Mouse (Mus musculus): ENCODE data around the gene Cdh23.

Gene Cdh23

GRCm38 (mm10) chr10:60347768-60348610, 348.3 kb downstream of the Cdh23 start:
- Histone ChIP-seq H3K27me3 (ENCODE audit: control insufficient read depth, insufficient read depth, low read length, poor library complexity, severe bottlenecking) (no peaks in the 10 kb centered on the region), H3K36me3 (ENCODE audit: control insufficient read depth, insufficient read depth, low read length, poor library complexity, severe bottlenecking) (no peaks in the 10 kb centered on the region)
- no peak for DNase-seq (ENCODE audit: low read depth, low spot score)

DNA sequence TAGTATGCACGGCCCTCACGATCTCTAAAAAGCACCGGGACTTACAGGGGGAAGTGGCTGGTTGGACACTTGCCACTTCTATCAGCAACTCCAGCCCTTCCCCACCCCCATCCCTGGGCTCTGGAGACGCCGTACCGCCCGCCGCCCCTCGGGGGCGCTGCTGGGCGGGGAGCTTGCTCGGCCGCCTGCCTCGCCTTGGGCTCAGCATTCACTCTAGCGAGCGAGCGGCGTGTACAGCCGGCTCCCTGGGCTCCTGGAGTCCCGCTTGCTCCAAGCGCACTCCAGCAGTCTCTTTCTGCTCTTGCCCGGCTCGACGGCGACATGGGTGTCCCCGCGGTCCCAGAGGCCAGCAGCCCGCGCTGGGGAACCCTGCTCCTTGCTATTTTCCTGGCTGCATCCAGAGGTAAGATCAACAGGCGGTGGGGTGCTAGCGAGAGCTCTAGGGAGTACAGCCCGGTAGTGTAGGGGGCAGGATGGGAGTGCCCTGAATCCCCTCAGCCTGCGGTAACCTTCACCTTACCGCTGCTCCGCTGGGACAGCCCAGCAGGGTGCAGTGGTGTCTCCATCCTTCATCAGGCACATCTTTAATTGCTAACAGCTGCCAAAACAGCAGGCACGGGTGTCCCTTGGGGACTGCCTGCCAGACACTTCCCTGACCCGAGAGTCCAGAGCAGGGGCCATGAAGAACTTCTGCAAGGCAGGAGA, 349.4 kb downstream of the Cdh23 start, which contains the start of gene Vsir:
TSS of gene Vsir (plus strand) at position 151 of the 705 bp plus-strand sequence.
- peak; percentile 84 for DNase-seq (ENCODE audit: low read depth, low spot score)
- no peaks in the 10 kb centered on the region for H3K36me3 ChIP-seq (ENCODE audit: control insufficient read depth, insufficient read depth, low read length, poor library complexity, severe bottlenecking)
- H3K27me3 ChIP-seq (ENCODE audit: control insufficient read depth, insufficient read depth, low read length, poor library complexity, severe bottlenecking): no peaks in the 10 kb centered on the region

DNA sequence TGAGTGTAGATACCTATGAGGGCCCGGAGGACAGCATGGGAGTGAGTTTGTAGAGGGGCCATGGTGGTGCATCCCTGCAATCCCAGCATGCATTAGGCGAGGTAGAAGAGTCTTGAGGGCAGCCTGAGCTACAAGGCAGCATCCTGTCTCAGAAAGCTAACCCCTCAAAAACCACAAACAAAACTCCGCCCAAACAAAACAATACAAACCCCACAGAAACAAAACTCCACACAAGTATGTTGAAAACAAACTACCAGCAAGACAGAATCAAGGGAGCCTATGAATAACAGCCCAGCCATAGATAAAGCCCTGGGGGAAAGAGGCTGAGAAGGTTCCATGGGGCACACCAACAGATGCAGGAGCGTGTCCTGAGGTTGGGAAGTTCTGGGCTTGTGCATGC, 350.2 kb downstream of the Cdh23 start:
- Histone ChIP-seq H3K27me3 (ENCODE audit: control insufficient read depth, insufficient read depth, low read length, poor library complexity, severe bottlenecking) (no peaks in the 10 kb centered on the region), H3K36me3 (ENCODE audit: control insufficient read depth, insufficient read depth, low read length, poor library complexity, severe bottlenecking) (no peaks in the 10 kb centered on the region)
- no peak for DNase-seq (ENCODE audit: low read depth, low spot score)

DNA sequence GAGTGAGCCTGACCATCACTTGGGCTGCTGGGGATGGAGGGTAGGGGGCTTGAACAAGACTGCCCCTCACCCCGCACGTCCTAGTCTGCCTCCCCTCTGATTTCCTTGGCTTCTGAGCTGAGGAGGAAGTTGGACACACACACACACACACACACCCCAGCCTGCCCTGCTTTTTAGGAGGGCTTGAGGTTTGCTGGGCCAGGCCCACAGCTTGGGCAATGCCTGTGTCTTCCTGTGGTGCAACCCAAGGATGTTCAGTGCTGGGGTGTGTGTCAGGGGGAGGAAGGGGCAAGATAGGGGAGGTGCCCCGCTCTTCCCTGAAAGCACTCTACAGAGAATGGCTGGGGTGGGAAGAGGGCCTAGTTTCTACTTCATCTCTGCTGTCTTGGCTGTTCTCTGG, 352.2 kb downstream of the Cdh23 start:
- Histone ChIP-seq H3K27me3 (ENCODE audit: control insufficient read depth, insufficient read depth, low read length, poor library complexity, severe bottlenecking) (no peaks in the 10 kb centered on the region), H3K36me3 (ENCODE audit: control insufficient read depth, insufficient read depth, low read length, poor library complexity, severe bottlenecking) (no peaks in the 10 kb centered on the region)
- no peak for DNase-seq (ENCODE audit: low read depth, low spot score)

GRCm38 (mm10) chr10:60341528-60341927, 354.8 kb downstream of the Cdh23 start:
- Histone ChIP-seq H3K27me3 (ENCODE audit: control insufficient read depth, insufficient read depth, low read length, poor library complexity, severe bottlenecking) (no peaks in the 10 kb centered on the region), H3K36me3 (ENCODE audit: control insufficient read depth, insufficient read depth, low read length, poor library complexity, severe bottlenecking) (no peaks in the 10 kb centered on the region)
- DNase-seq (ENCODE audit: low read depth, low spot score): peak; percentile 19

DNA sequence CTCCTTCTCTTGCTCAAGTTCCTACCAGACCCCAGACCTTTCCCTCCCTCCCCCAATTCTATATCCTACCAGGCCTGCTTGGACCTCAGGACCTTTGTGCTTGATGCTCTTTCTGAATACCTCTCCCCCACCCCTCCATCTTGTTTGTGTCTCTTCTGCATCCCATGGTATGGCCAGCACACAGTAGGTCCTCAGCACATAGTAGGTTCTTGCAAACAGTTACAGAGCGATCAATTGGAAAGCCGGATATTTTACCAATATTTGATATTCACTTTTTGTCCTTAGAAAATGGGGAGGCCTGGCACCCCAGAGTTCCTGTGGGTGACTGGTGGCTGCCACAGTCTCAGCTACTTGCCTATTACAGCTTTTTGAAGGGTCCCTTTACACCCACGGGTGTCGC, 361.3 kb downstream of the Cdh23 start:
- H3K27me3 ChIP-seq (ENCODE audit: control insufficient read depth, insufficient read depth, low read length, poor library complexity, severe bottlenecking): no peaks in the 10 kb centered on the region
- H3K36me3 ChIP-seq (ENCODE audit: control insufficient read depth, insufficient read depth, low read length, poor library complexity, severe bottlenecking): no peaks in the 10 kb centered on the region
- no peak for DNase-seq (ENCODE audit: low read depth, low spot score)

- no peaks in the 10 kb centered on the region for H3K27me3 ChIP-seq (ENCODE audit: control insufficient read depth, insufficient read depth, low read length, poor library complexity, severe bottlenecking)
- no peak for DNase-seq (ENCODE audit: low read depth, low spot score)
- no peaks in the 10 kb centered on the region for H3K36me3 ChIP-seq (ENCODE audit: control insufficient read depth, insufficient read depth, low read length, poor library complexity, severe bottlenecking)
Observed at GRCm38 (mm10) chr10:60334583-60334982, 361.7 kb downstream of the Cdh23 start.

DNA sequence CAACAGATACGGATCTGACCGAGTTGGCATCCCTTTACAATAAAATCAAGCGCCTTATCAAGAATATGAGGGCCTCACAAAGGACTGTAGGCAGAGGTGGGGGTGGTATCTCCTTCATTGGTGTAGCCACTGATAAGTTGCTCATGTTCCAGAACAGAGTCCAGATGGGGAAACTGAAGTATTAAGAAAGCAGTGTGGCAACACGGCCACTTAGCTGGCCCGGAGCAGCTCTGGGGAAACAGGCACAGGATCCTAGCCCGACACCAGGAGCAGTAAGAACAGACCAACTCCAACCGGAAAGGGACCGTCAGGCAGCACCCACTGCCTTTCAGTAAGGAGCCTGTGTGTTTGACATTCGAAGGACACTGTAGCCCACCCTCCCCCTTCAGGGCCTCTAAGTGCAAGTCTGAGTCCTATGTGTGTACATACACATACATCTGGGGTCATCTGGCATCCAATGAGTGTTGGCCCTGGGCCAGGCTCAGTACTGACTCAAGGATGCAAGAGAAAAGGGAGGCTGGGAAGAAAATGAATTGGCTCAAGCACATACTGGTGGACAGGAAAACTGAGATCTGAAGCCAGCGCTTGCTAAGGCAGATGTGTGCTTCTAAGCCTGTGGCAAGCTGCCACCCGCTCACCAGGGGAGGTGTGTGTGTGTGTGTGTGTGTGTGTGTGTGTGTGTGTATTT, 367.2 kb downstream of the Cdh23 start:
- no peaks in the 10 kb centered on the region for H3K36me3 ChIP-seq (ENCODE audit: control insufficient read depth, insufficient read depth, low read length, poor library complexity, severe bottlenecking)
- no peaks in the 10 kb centered on the region for H3K27me3 ChIP-seq (ENCODE audit: control insufficient read depth, insufficient read depth, low read length, poor library complexity, severe bottlenecking)
- DNase-seq (ENCODE audit: low read depth, low spot score): no peak

DNA sequence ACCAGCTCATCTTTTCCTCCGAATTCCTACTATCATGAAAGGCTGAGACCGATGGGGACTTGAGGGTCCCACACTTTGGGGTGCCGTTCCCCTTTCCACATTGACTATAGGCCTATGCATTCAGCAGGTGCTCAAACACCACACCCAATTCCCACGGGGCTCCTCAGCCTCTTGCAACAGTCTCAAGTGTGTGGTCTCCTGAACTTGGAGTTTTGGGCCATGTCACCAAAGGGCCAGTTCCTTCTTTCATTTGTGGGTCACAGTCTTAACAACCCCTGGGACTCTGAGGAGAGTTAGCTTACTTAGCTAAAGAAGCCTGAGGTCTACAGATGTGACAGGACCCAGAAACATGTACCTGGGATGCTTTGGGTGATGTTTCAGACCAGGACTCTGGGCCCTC, 380.1 kb downstream of the Cdh23 start:
- no peaks in the 10 kb centered on the region for H3K36me3 ChIP-seq (ENCODE audit: control insufficient read depth, insufficient read depth, low read length, poor library complexity, severe bottlenecking)
- DNase-seq (ENCODE audit: low read depth, low spot score): peak; percentile 29
- no peaks in the 10 kb centered on the region for H3K27me3 ChIP-seq (ENCODE audit: control insufficient read depth, insufficient read depth, low read length, poor library complexity, severe bottlenecking)

- Histone ChIP-seq H3K36me3 (ENCODE audit: control insufficient read depth, insufficient read depth, low read length, poor library complexity, severe bottlenecking) (no peaks in the 10 kb centered on the region), H3K27me3 (ENCODE audit: control insufficient read depth, insufficient read depth, low read length, poor library complexity, severe bottlenecking) (no peaks in the 10 kb centered on the region)
Observed at GRCm38 (mm10) chr10:60313606-60314005, 382.7 kb downstream of the Cdh23 start.

GRCm38 (mm10) chr10:60310629-60311028, 385.7 kb downstream of the Cdh23 start:
- no peak for DNase-seq (ENCODE audit: low read depth, low spot score)
- Histone ChIP-seq H3K36me3 (ENCODE audit: control insufficient read depth, insufficient read depth, low read length, poor library complexity, severe bottlenecking) (no peaks in the 10 kb centered on the region), H3K27me3 (ENCODE audit: control insufficient read depth, insufficient read depth, low read length, poor library complexity, severe bottlenecking) (no peaks in the 10 kb centered on the region)

More at GRCm38 (mm10) chr10:60313606-60314005, 382.7 kb downstream of the Cdh23 start:
- DNase-seq (ENCODE audit: low read depth, low spot score): no peak

- DNase-seq (ENCODE audit: low read depth, low spot score): peak; percentile 89
- Histone ChIP-seq H3K36me3 (ENCODE audit: control insufficient read depth, insufficient read depth, low read length, poor library complexity, severe bottlenecking) (peaks cover 5% of the 10 kb centered on the region), H3K27me3 (ENCODE audit: control insufficient read depth, insufficient read depth, low read length, poor library complexity, severe bottlenecking) (no peaks in the 10 kb centered on the region)
Observed at GRCm38 (mm10) chr10:60304854-60305628, 391.2 kb downstream of the Cdh23 start.

- Histone ChIP-seq H3K27me3 (ENCODE audit: control insufficient read depth, insufficient read depth, low read length, poor library complexity, severe bottlenecking) (no peaks in the 10 kb centered on the region), H3K36me3 (ENCODE audit: control insufficient read depth, insufficient read depth, low read length, poor library complexity, severe bottlenecking) (peaks cover 12% of the 10 kb centered on the region)
- DNase-seq (ENCODE audit: low read depth, low spot score): no peak
Observed at GRCm38 (mm10) chr10:60303419-60303818, 392.9 kb downstream of the Cdh23 start.

GRCm38 (mm10) chr10:60299636-60300035, 396.7 kb downstream of the Cdh23 start:
- DNase-seq (ENCODE audit: low read depth, low spot score): no peak
- H3K27me3 ChIP-seq (ENCODE audit: control insufficient read depth, insufficient read depth, low read length, poor library complexity, severe bottlenecking): no peaks in the 10 kb centered on the region
- peaks cover 20% of the 10 kb centered on the region for H3K36me3 ChIP-seq (ENCODE audit: control insufficient read depth, insufficient read depth, low read length, poor library complexity, severe bottlenecking)

Data from splenic B cell, adult 2 months (primary cell).